Mouse (Mus musculus): ENCODE data around the gene Scn10a.

The Scn10a gene

GRCm38 (mm10) chr9:119719222-119719621 is at the start of gene Scn10a:
TSS of gene Scn10a (minus strand) at chr9:119719322.
- DNase-seq = no peak

- peak; percentile 42 to 56 for DNase-seq
These were observed 49.5 kb upstream of the Scn10a start for GRCm38 (mm10) chr9:119768585-119768984.

- DNase-seq = no peak
These were observed 41.1 kb upstream of the Scn10a start for GRCm38 (mm10) chr9:119760226-119760625.

GRCm38 (mm10) chr9:119759457-119759856 is 40.3 kb upstream of the Scn10a start:
- DNase-seq = no peak

GRCm38 (mm10) chr9:119751507-119751906 is 32.4 kb upstream of the Scn10a start:
- peak; percentile 61 to 67 for DNase-seq

GRCm38 (mm10) chr9:119749112-119749511 is 30.0 kb upstream of the Scn10a start:
- DNase-seq = no peak

GRCm38 (mm10) chr9:119743900-119744299 is 24.8 kb upstream of the Scn10a start:
- DNase-seq = no peak

GRCm38 (mm10) chr9:119743312-119743711 is 24.2 kb upstream of the Scn10a start:
- no peak for DNase-seq

- no peak for DNase-seq
These were observed 22.1 kb upstream of the Scn10a start for GRCm38 (mm10) chr9:119741101-119741786.

- DNase-seq = no peak
These were observed 9.4 kb upstream of the Scn10a start for GRCm38 (mm10) chr9:119728412-119729097.

GRCm38 (mm10) chr9:119726990-119727389 is 7.9 kb upstream of the Scn10a start:
- no peak for DNase-seq

GRCm38 (mm10) chr9:119725293-119725862 is 6.3 kb upstream of the Scn10a start:
- DNase-seq = peak in 1 of 2 experiments; percentile 4

- peak in 1 of 2 experiments; percentile 40 for DNase-seq
These were observed 12.4 kb downstream of the Scn10a start for GRCm38 (mm10) chr9:119706700-119707099.

GRCm38 (mm10) chr9:119691505-119691904 is 27.6 kb downstream of the Scn10a start:
- no peak for DNase-seq

GRCm38 (mm10) chr9:119691001-119691400 is 28.1 kb downstream of the Scn10a start:
- no peak for DNase-seq

GRCm38 (mm10) chr9:119687893-119688292 is 31.2 kb downstream of the Scn10a start:
- DNase-seq = no peak

- peak; percentile 11 to 16 for DNase-seq
These were observed 32.9 kb downstream of the Scn10a start for GRCm38 (mm10) chr9:119686187-119686586.

- DNase-seq = no peak
These were observed 38.2 kb downstream of the Scn10a start for GRCm38 (mm10) chr9:119680896-119681295.

- DNase-seq = no peak
These were observed 55.0 kb downstream of the Scn10a start for GRCm38 (mm10) chr9:119664109-119664508.

GRCm38 (mm10) chr9:119656111-119656510 is 63.0 kb downstream of the Scn10a start:
- peak; percentile 90 to 93 for DNase-seq

- no peak for DNase-seq
These were observed 65.4 kb downstream of the Scn10a start for GRCm38 (mm10) chr9:119653758-119654157.

GRCm38 (mm10) chr9:119646942-119647547 is 72.1 kb downstream of the Scn10a start:
- peak; percentile 88 to 90 for DNase-seq

GRCm38 (mm10) chr9:119641985-119642384 is 77.1 kb downstream of the Scn10a start:
- DNase-seq = no peak

Measured in cerebellum, postnatal 10 days (tissue).